Mouse (Mus musculus) ES-E14 (cell line): ENCODE data around the gene 4930447C04Rik. TPM values are rescaled to one million over a fixed set of nuclear protein-coding genes. Genes with fewer than 3 reads are reported as not detected.

Experiments
- DNase-seq: peaks from one replicate; pipeline ENCODE4 v3.0.0-alpha.2; 2013; ENCODE audit warnings: low read depth, low spot score
- H3K27ac ChIP-seq: 2 replicates; pipeline ENCODE4 v1.5.1; 2012; ENCODE audit warnings: low read depth, mild to moderate bottlenecking, low read length, moderate library complexity, mixed read lengths; ENCODE audit not compliant: poor library complexity, insufficient read depth, severe bottlenecking
- H3K36me3 ChIP-seq: 2 replicates; pipeline ENCODE4 v1.6.1; 2012; ENCODE audit warnings: mild to moderate bottlenecking, low read length, moderate library complexity, mixed read lengths; ENCODE audit not compliant: control insufficient read depth, poor library complexity, insufficient read depth, severe bottlenecking
- H3K4me1 ChIP-seq, 2 experiments: fragments of 150-350 bp in 1 of 2; sonication (generic) in 1 of 2; 2 replicates each; pipeline ENCODE4 v1.6.1; 2012; ENCODE audit warnings: low read length in 2 of 2, mild to moderate bottlenecking in 1 of 2, mixed read lengths in 1 of 2; ENCODE audit not compliant: control insufficient read depth in 2 of 2, insufficient read depth in 2 of 2, poor library complexity in 1 of 2
- H3K4me3 ChIP-seq, 2 experiments: fragments of 150-350 bp in 1 of 2; sonication (generic) in 1 of 2; 2 replicates each; pipeline ENCODE4 v1.5.1; 2012; ENCODE audit warnings: low read length in 2 of 2, low read depth in 1 of 2, mild to moderate bottlenecking in 1 of 2, mixed read lengths in 1 of 2; ENCODE audit not compliant: insufficient read depth in 1 of 2, poor library complexity in 1 of 2, severe bottlenecking in 1 of 2
- H3K9ac ChIP-seq: 2 replicates; pipeline ENCODE4 v1.6.1; 2012; ENCODE audit warnings: low read depth, mild to moderate bottlenecking, low read length, mixed read lengths; ENCODE audit not compliant: poor library complexity, insufficient read depth, severe bottlenecking
- H3K9me3 ChIP-seq: fragments of 150-350 bp; sonication (generic); 2 replicates; pipeline ENCODE4 v1.6.1; 2012; ENCODE audit warnings: low read depth, mild to moderate bottlenecking, low read length; ENCODE audit not compliant: control insufficient read depth, insufficient read depth
- CHD2 ChIP-seq: IDR thresholded peaks from 2 replicates; pipeline ENCODE4 v1.6.1; 2014; ENCODE audit warnings: mild to moderate bottlenecking, low read depth, low read length, inconsistent platforms
- HCFC1 ChIP-seq: IDR thresholded peaks from 2 replicates; pipeline ENCODE4 v1.6.1; 2012; ENCODE audit warnings: low read length, inconsistent platforms, borderline replicate concordance; ENCODE audit not compliant: insufficient read depth
- MAFK ChIP-seq: IDR thresholded peaks from 2 replicates; pipeline ENCODE4 v1.6.1; 2014; ENCODE audit warnings: mild to moderate bottlenecking, low read depth, low read length, inconsistent platforms; ENCODE audit not compliant: insufficient read depth
- ZC3H11A ChIP-seq: IDR thresholded peaks from 2 replicates; pipeline ENCODE4 v1.6.1; 2012; ENCODE audit warnings: low read depth, mild to moderate bottlenecking, inconsistent platforms, low read length, borderline replicate concordance
- ZNF384 ChIP-seq: IDR thresholded peaks from 2 replicates; pipeline ENCODE4 v1.6.1; 2012; ENCODE audit warnings: low read depth, low read length, inconsistent platforms
- in situ Hi-C, 2 experiments: fragments of 600-800 bp; cut with MboI; formaldehyde crosslinking; loops; one replicate each; pipeline ENCODE4 v1.15.1; 2025; ENCODE audit warnings: low sequenced_read_pairs in 2 of 2, inconsistent platforms in 1 of 2; ENCODE audit not compliant: unreplicated experiment in 2 of 2
- total RNA-seq: library from RNA; depleted of rRNA; stranded (reverse); fragments of 300-350 nt; gene quantifications from 2 replicates; pipeline ENCODE4 v1.2.3, GENCODE M21; 2012

The 4930447C04Rik gene
- total RNA-seq, 1 experiment = 38.3 TPM

DNA sequence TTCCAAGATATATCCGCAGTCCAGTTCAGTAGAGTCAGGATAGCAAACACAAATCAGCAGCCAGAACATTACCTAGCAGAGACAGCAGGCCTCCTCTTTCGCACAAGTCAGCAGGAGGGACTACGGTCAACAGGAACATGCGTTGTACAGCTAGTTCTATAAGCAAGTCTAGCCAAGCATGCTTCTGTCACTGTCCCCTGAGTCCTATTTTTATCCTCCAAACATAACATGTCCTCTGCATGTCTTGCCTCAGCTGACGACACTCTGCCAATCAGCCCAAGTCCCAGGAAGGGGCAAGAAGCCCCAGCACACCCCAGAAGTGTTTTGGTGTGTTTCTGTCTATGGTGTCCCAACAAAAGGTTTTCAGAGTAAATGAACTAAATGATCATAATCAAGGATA is 13.3 kb upstream of the 4930447C04Rik start:
- Histone ChIP-seq H3K9ac (no peak overlapping the region), H3K27ac (no peak overlapping the region), H3K9me3 (no peaks in the 10 kb centered on the region), H3K4me1 (0 out of 4 replicates have a peak, but pooled peaks cover 0 to 2% of the 10 kb centered on the region in 2 experiments), H3K36me3 (no peaks in the 10 kb centered on the region), H3K4me3 (no peak overlapping the region)
- TF ChIP-seq ZC3H11A (no peak), MAFK (no peak), HCFC1 (no peak), ZNF384 (no peak), CHD2 (no peak)
- in situ Hi-C loops = loop anchor here in 1 of 2 experiments (25.0 kb wide), 1 partner anchor 117 kb away; no protein-coding TSS in a partner anchor
- DNase-seq = no peak

DNA sequence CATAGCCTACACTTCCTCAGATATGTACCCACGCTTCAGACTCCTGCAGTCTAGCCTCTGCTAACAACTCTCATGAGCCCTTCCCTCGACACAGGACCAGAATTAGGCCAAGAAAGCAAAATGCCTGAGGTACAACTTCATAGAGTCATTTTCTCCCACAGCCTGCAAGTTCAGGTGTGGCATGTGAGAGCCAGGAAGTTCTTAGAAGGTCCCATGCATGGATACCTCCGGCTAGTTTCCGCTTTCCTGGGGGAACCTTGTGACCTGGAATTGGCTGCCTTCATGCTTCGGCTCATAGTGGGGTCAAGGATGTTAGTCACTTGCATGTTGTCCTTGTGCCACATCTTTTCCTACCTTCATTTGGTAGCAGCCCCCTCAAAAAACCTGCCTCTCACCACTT is 12.5 kb upstream of the 4930447C04Rik start:
- in situ Hi-C loops = loop anchor here in 1 of 2 experiments (25.0 kb wide), 1 partner anchor 116 kb away; no protein-coding TSS in a partner anchor

DNA sequence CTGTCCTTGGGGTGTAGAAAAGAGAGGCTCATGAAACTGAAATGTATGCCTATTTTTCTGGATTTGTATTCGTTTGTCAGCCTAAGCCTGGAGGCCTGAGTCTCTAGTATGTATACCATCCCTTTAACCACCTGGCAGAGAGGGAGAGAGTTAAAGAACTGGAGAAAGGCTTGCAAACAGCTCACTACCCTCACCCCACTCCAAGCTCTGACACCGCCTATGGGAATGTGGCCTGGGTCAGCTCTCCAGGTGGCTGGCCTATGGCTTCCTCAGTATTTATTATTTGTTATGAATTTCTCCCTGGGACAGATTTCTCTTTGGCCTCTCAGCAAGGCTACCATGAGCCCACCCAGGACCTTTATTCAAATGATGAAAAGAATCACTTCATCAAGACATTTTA is 6.8 kb upstream of the 4930447C04Rik start:
- Histone ChIP-seq H3K9me3 (no peaks in the 10 kb centered on the region), H3K27ac (no peak overlapping the region), H3K4me1 (0 out of 4 replicates have a peak, but pooled peaks cover 2 to 4% of the 10 kb centered on the region in 2 experiments), H3K36me3 (no peaks in the 10 kb centered on the region), H3K4me3 (no peak overlapping the region), H3K9ac (no peak overlapping the region)
- TF ChIP-seq HCFC1 (no peak), ZC3H11A (no peak), ZNF384 (no peak), MAFK (no peak)
- DNase-seq = no peak
- in situ Hi-C loops = no loop called here

More for the DNA sequence above, 12.5 kb upstream of the 4930447C04Rik start:
- H3K9ac ChIP-seq = no peak overlapping the region
- TF ChIP-seq CHD2 (no peak), HCFC1 (no peak), MAFK (no peak), ZNF384 (no peak), ZC3H11A (no peak)
- H3K4me3 ChIP-seq = no peak overlapping the region
- no peak overlapping the region for H3K27ac ChIP-seq
- no peaks in the 10 kb centered on the region for H3K9me3 ChIP-seq
- DNase-seq = no peak
- H3K4me1 ChIP-seq = 0 out of 4 replicates have a peak, but pooled peaks cover 0 to 2% of the 10 kb centered on the region in 2 experiments
- no peaks in the 10 kb centered on the region for H3K36me3 ChIP-seq

DNA sequence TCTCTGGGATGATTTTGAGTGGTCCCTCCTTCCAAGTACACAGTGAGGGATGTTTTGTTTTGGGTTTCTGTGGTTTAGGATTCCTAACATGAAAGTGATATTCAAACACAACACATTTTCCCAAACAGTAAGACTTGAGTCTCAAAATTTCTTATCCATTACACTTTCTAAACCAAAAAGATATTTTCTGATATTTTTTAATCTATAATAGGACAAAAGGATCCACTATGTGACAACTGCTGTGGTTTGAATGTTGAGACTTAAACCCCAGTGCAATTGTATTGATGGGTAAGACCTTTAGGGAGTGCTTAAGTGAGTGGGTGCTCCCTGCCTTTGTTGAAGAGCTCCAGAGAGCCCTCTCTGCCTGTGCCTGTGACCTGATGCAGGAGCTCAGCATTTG is 6.2 kb upstream of the 4930447C04Rik start:
- Histone ChIP-seq H3K4me3 (no peak overlapping the region), H3K9ac (no peak overlapping the region), H3K27ac (no peak overlapping the region), H3K4me1 (0 out of 4 replicates have a peak, but pooled peaks cover 2 to 4% of the 10 kb centered on the region in 2 experiments), H3K36me3 (no peaks in the 10 kb centered on the region), H3K9me3 (no peaks in the 10 kb centered on the region)
- in situ Hi-C loops = no loop called here
- TF ChIP-seq HCFC1 = no peak
- no peak for TF ChIP-seq CHD2
- TF ChIP-seq MAFK = no peak
- no peak for TF ChIP-seq ZC3H11A
- no peak for TF ChIP-seq ZNF384
- DNase-seq = no peak

DNA sequence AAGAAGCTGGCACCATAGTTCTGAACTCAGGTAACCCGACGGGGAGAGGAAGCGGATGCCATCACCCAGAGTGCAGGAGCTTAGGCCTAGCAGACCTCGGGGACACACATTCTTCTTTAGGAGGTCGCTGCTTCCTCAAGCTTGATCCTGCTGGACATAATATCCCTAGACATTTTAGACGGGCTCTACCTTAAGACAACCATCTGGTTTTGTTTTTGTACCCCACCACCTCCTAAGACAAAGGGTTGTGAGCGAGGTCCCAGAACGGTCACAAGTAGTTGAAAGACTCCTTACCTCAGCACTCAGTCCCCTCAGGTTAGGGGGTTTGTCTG is 5.5 kb upstream of the 4930447C04Rik start:
- Histone ChIP-seq H3K4me1 (0 out of 4 replicates have a peak, but pooled peaks cover 2 to 4% of the 10 kb centered on the region in 2 experiments), H3K27ac (no peak overlapping the region), H3K9ac (peak overlapping the region; percentile 57), H3K4me3 (peak overlapping the region; percentile 74 to 86), H3K9me3 (no peaks in the 10 kb centered on the region), H3K36me3 (no peaks in the 10 kb centered on the region)
- in situ Hi-C loops = no loop called here
- DNase-seq = no peak
- no peak for TF ChIP-seq CHD2
- TF ChIP-seq ZNF384 = no peak
- TF ChIP-seq HCFC1 = no peak
- no peak for TF ChIP-seq ZC3H11A
- no peak for TF ChIP-seq MAFK
